Mouse (Mus musculus): ENCODE results near the gene Vti1a.

DNA sequence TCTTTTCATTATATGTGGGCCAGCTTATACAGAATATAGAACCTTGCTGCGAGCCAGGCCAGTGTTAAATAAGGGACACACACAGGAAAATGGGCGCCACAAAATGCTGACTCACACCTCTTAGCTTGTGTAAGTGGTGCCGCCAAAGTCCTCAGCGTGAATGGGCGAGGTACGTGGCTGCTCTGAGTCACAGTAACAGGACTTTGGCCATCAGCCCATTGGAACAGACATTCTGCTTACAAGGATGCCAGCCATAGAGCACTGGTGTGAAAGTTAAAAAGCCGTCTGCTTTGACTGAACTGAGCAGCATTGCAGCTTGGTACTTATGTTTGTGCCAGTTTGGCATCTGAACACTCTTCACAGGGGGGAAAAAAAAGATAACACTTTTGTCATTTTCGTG lies 107.9 kb downstream of the Vti1a start:
- TF ChIP-seq GATA1 (IDR thresholded peaks at IDR 0.05; ENCODE audit: borderline replicate concordance, low read length) (no peak), CTCF (IDR thresholded peaks at IDR 0.05; ENCODE audit: low read depth, low read length) (no peak), TAL1 (conservative IDR thresholded peaks at IDR 0.05; ENCODE audit: low read depth, low read length) (no peak), GATA2 (IDR thresholded peaks at IDR 0.05; ENCODE audit: borderline replicate concordance, low read depth, low read length) (no peak), POLR2AphosphoS5 (IDR thresholded peaks at IDR 0.05; ENCODE audit: insufficient replicate concordance, low read depth, low read length) (no peak)
